Mouse (Mus musculus): ENCODE data around the gene Cacnb4. TPM values are rescaled to one million over a fixed set of nuclear protein-coding genes. Genes with fewer than 3 reads are reported as not detected.

Cacnb4 gene
- total RNA-seq, 2 experiments from 2014 or later = 166 to 195 TPM

- intact Hi-C loops (cut with DNase I) = no loop called here
- DNase-seq (ENCODE audit: low spot score in 2 of 2) = no peak
Measured at GRCm38 (mm10) chr2:52656722-52657121, 19.9 kb downstream of the Cacnb4 start.

- intact Hi-C loops (cut with DNase I) = no loop called here
Measured at GRCm38 (mm10) chr2:52654541-52654940, 22.1 kb downstream of the Cacnb4 start.

GRCm38 (mm10) chr2:52651547-52651946 lies 25.1 kb downstream of the Cacnb4 start:
- intact Hi-C loops (cut with DNase I) = no loop called here
- DNase-seq (ENCODE audit: low spot score in 2 of 2) = no peak

More at GRCm38 (mm10) chr2:52654541-52654940, 22.1 kb downstream of the Cacnb4 start:
- no peak for DNase-seq (ENCODE audit: low spot score in 2 of 2)

- intact Hi-C loops (cut with DNase I) = no loop called here
- no peak for DNase-seq (ENCODE audit: low spot score in 2 of 2)
Measured at GRCm38 (mm10) chr2:52647255-52647998, 29.2 kb downstream of the Cacnb4 start.

- peak; percentile 60 to 66 for DNase-seq (ENCODE audit: low spot score in 2 of 2)
- intact Hi-C loops (cut with DNase I) = no loop called here
Measured at GRCm38 (mm10) chr2:52643657-52644056, 33.0 kb downstream of the Cacnb4 start.

GRCm38 (mm10) chr2:52639530-52639875 lies 37.1 kb downstream of the Cacnb4 start:
- intact Hi-C loops (cut with DNase I) = loop anchor here (5.0 kb wide), 1 partner anchor 38 kb away; the partner anchor contains the start of gene Cacnb4

GRCm38 (mm10) chr2:52638857-52639529 lies 37.6 kb downstream of the Cacnb4 start:
- DNase-seq (ENCODE audit: low spot score in 2 of 2) = no peak
- intact Hi-C loops (cut with DNase I) = loop anchor here (5.0 kb wide), 1 partner anchor 38 kb away; the partner anchor contains the start of gene Cacnb4

More at GRCm38 (mm10) chr2:52639530-52639875, 37.1 kb downstream of the Cacnb4 start:
- DNase-seq (ENCODE audit: low spot score in 2 of 2) = no peak

- intact Hi-C loops (cut with DNase I) = loop anchor here (5.0 kb wide), 1 partner anchor 39 kb away; the partner anchor contains the start of gene Cacnb4
- DNase-seq (ENCODE audit: low spot score in 2 of 2) = peak in 1 of 2 experiments; percentile 61
Measured at GRCm38 (mm10) chr2:52638226-52638625, 38.4 kb downstream of the Cacnb4 start.

- intact Hi-C loops (cut with DNase I) = loop anchor here (5.0 kb wide), 1 partner anchor 41 kb away; the partner anchor contains the start of gene Cacnb4
- DNase-seq (ENCODE audit: low spot score in 2 of 2) = no peak
Measured at GRCm38 (mm10) chr2:52636051-52636450, 40.6 kb downstream of the Cacnb4 start.

- intact Hi-C loops (cut with DNase I) = loop anchor here (5.0 kb wide), 1 partner anchor 42 kb away; the partner anchor contains the start of gene Cacnb4
- DNase-seq (ENCODE audit: low spot score in 2 of 2) = no peak
Measured at GRCm38 (mm10) chr2:52635358-52635757, 41.3 kb downstream of the Cacnb4 start.

- intact Hi-C loops (cut with DNase I) = loop anchor here (5.0 kb wide), 1 partner anchor 109 kb away; the partner anchor contains the start of gene Stam2
- DNase-seq (ENCODE audit: low spot score in 2 of 2) = peak; percentile 57 to 62
Measured at GRCm38 (mm10) chr2:52632880-52633279, 43.8 kb downstream of the Cacnb4 start.

GRCm38 (mm10) chr2:52628186-52628585 lies 48.4 kb downstream of the Cacnb4 start:
- DNase-seq (ENCODE audit: low spot score in 2 of 2) = no peak
- intact Hi-C loops (cut with DNase I) = no loop called here

GRCm38 (mm10) chr2:52626266-52626665 lies 50.4 kb downstream of the Cacnb4 start:
- no peak for DNase-seq (ENCODE audit: low spot score in 2 of 2)
- intact Hi-C loops (cut with DNase I) = no loop called here

GRCm38 (mm10) chr2:52625731-52626130 lies 50.9 kb downstream of the Cacnb4 start:
- DNase-seq (ENCODE audit: low spot score in 2 of 2) = no peak
- intact Hi-C loops (cut with DNase I) = no loop called here

- intact Hi-C loops (cut with DNase I) = no loop called here
- DNase-seq (ENCODE audit: low spot score in 2 of 2) = no peak
Measured at GRCm38 (mm10) chr2:52623921-52624404, 52.7 kb downstream of the Cacnb4 start.

GRCm38 (mm10) chr2:52623461-52623860 lies 53.2 kb downstream of the Cacnb4 start:
- DNase-seq (ENCODE audit: low spot score in 2 of 2) = peak in 1 of 2 experiments; percentile 42
- intact Hi-C loops (cut with DNase I) = no loop called here

GRCm38 (mm10) chr2:52622616-52623015 lies 54.0 kb downstream of the Cacnb4 start:
- intact Hi-C loops (cut with DNase I) = no loop called here
- DNase-seq (ENCODE audit: low spot score in 2 of 2) = no peak

- intact Hi-C loops (cut with DNase I) = no loop called here
- no peak for DNase-seq (ENCODE audit: low spot score in 2 of 2)
Measured at GRCm38 (mm10) chr2:52619406-52619974, 57.1 kb downstream of the Cacnb4 start.

GRCm38 (mm10) chr2:52618804-52619203 lies 57.8 kb downstream of the Cacnb4 start:
- DNase-seq (ENCODE audit: low spot score in 2 of 2) = no peak
- intact Hi-C loops (cut with DNase I) = no loop called here

- intact Hi-C loops (cut with DNase I) = no loop called here
- DNase-seq (ENCODE audit: low spot score in 2 of 2) = no peak
Measured at GRCm38 (mm10) chr2:52615429-52615828, 61.2 kb downstream of the Cacnb4 start.
